Mouse (Mus musculus): ENCODE measurements at regions not wholly inside any gene's neighbourhood (a gene's known extent, or its start where the extent isn't known, plus 50 kb on each side); places are given as distances from the start of the nearest gene placed in this dataset.

DNA sequence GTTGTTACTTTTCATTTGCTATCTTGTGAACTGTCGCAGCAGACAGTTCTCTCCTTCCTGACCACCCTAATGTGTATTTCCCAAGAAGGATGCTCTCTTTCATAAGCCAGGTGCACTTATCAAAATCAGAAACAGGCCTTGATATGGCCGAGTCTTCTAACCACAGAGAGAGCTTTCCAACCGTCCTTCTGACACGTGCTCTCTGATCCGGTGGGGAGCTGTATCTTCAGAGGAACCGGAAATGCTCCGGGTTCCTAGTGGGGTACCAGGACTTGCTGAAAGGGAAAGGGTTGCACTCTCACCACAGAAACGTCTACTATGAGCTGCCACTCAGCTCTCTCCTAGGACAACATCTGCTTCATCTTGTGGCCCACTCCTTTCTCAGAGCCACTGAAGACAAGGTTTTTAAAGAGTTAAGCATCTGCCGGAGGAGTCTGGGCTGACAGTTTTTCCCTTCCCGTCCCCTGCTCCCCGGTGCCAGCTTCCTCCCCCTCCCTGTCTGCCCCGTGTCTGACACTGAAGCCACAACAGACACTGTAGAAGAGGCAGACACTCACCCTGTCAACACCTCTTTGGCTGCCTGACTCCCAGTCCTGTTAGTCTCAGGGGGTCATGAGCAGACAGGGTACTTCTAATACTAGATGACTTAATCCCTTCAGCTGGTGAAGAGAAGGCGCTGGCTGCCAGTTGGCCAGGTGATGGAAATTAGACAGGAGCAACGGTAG lies 327.0 kb upstream of the Runx1 start:
- Histone ChIP-seq H3K4me1 (ENCODE audit: control insufficient read depth in 2 of 2, insufficient read depth in 2 of 2, low read length in 2 of 2, poor library complexity in 1 of 2) (no peaks in the 10 kb centered on the region), H3K27ac (ENCODE audit: insufficient read depth, low read depth, low read length, poor library complexity, severe bottlenecking) (no peak overlapping the region), H3K9ac (ENCODE audit: insufficient read depth, low read depth, low read length, poor library complexity, severe bottlenecking) (no peak overlapping the region), H3K4me3 (ENCODE audit: insufficient read depth in 1 of 2, low read depth in 1 of 2, low read length in 2 of 2, poor library complexity in 1 of 2, severe bottlenecking in 1 of 2) (no peak overlapping the region), H3K36me3 (ENCODE audit: control insufficient read depth, insufficient read depth, low read length, poor library complexity, severe bottlenecking) (no peaks in the 10 kb centered on the region), H3K9me3 (ENCODE audit: control insufficient read depth, insufficient read depth, low read depth, low read length) (no peaks in the 10 kb centered on the region)
- DNase-seq (ENCODE audit: low read depth, low spot score): no peak
- TF ChIP-seq CHD2 (IDR thresholded peaks at IDR 0.05; ENCODE audit: low read depth, low read length) (no peak), MAFK (IDR thresholded peaks at IDR 0.05; ENCODE audit: insufficient read depth, low read depth, low read length) (no peak), ZNF384 (IDR thresholded peaks at IDR 0.05; ENCODE audit: low read depth, low read length) (no peak), ZC3H11A (IDR thresholded peaks at IDR 0.05; ENCODE audit: borderline replicate concordance, low read depth, low read length) (no peak), HCFC1 (IDR thresholded peaks at IDR 0.05; ENCODE audit: borderline replicate concordance, insufficient read depth, low read length) (no peak)
- in situ Hi-C loops (cut with MboI; ENCODE audit: low sequenced_read_pairs in 2 of 2, unreplicated experiment in 2 of 2): no loop called here

DNA sequence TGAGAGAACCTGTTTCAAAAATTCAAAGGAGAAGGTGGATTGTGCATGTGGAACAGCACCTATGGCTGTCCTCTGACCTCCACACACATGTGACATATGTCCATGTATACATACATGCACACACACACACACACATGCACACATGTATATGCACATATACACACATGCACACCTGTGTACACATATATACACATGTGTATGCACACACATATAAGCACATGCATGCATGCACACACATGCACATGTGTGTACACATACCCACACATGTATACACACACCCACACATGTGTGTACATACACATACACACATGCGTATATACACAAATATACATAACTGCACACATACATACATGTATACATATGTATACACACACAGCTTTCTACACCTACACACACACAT lies 326.1 kb upstream of the Runx1 start:
- in situ Hi-C loops (cut with MboI; ENCODE audit: low sequenced_read_pairs in 2 of 2, unreplicated experiment in 2 of 2): no loop called here
- no peak for DNase-seq (ENCODE audit: low read depth, low spot score)
- Histone ChIP-seq H3K27ac (ENCODE audit: insufficient read depth, low read depth, low read length, poor library complexity, severe bottlenecking) (no peak overlapping the region), H3K4me3 (ENCODE audit: insufficient read depth in 1 of 2, low read depth in 1 of 2, low read length in 2 of 2, poor library complexity in 1 of 2, severe bottlenecking in 1 of 2) (no peak overlapping the region), H3K9ac (ENCODE audit: insufficient read depth, low read depth, low read length, poor library complexity, severe bottlenecking) (no peak overlapping the region), H3K9me3 (ENCODE audit: control insufficient read depth, insufficient read depth, low read depth, low read length) (no peaks in the 10 kb centered on the region), H3K36me3 (ENCODE audit: control insufficient read depth, insufficient read depth, low read length, poor library complexity, severe bottlenecking) (no peaks in the 10 kb centered on the region), H3K4me1 (ENCODE audit: control insufficient read depth in 2 of 2, insufficient read depth in 2 of 2, low read length in 2 of 2, poor library complexity in 1 of 2) (no peaks in the 10 kb centered on the region)
- TF ChIP-seq ZC3H11A (IDR thresholded peaks at IDR 0.05; ENCODE audit: borderline replicate concordance, low read depth, low read length): no peak
- no peak for TF ChIP-seq ZNF384 (IDR thresholded peaks at IDR 0.05; ENCODE audit: low read depth, low read length)
- no peak for TF ChIP-seq HCFC1 (IDR thresholded peaks at IDR 0.05; ENCODE audit: borderline replicate concordance, insufficient read depth, low read length)
- TF ChIP-seq MAFK (IDR thresholded peaks at IDR 0.05; ENCODE audit: insufficient read depth, low read depth, low read length): no peak
- no peak for TF ChIP-seq CHD2 (IDR thresholded peaks at IDR 0.05; ENCODE audit: low read depth, low read length)

DNA sequence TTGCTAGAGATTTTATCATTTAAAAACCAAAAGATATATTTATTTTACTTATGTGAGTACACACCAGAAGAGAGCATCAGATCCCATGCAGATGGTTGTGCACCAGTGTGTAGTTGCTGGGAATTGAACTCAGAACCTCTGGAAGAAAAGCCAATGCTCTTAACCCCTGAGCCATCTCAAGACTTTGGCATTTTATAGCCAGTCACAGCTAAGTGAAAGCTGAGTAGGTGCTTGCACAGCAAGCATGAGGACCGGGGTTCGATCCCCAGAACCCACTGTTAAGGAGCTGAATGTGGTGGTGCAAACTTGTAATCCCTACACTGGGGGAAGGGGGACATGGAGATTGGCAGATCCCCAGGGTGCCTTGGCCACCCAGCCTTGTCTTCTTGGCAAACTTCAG lies 325.7 kb upstream of the Runx1 start:
- Histone ChIP-seq H3K27ac (ENCODE audit: insufficient read depth, low read depth, low read length, poor library complexity, severe bottlenecking) (no peak overlapping the region), H3K9ac (ENCODE audit: insufficient read depth, low read depth, low read length, poor library complexity, severe bottlenecking) (no peak overlapping the region), H3K4me1 (ENCODE audit: control insufficient read depth in 2 of 2, insufficient read depth in 2 of 2, low read length in 2 of 2, poor library complexity in 1 of 2) (no peaks in the 10 kb centered on the region), H3K9me3 (ENCODE audit: control insufficient read depth, insufficient read depth, low read depth, low read length) (no peaks in the 10 kb centered on the region), H3K36me3 (ENCODE audit: control insufficient read depth, insufficient read depth, low read length, poor library complexity, severe bottlenecking) (no peaks in the 10 kb centered on the region), H3K4me3 (ENCODE audit: insufficient read depth in 1 of 2, low read depth in 1 of 2, low read length in 2 of 2, poor library complexity in 1 of 2, severe bottlenecking in 1 of 2) (no peak overlapping the region)
- TF ChIP-seq HCFC1 (IDR thresholded peaks at IDR 0.05; ENCODE audit: borderline replicate concordance, insufficient read depth, low read length) (no peak), ZC3H11A (IDR thresholded peaks at IDR 0.05; ENCODE audit: borderline replicate concordance, low read depth, low read length) (no peak), CHD2 (IDR thresholded peaks at IDR 0.05; ENCODE audit: low read depth, low read length) (no peak), MAFK (IDR thresholded peaks at IDR 0.05; ENCODE audit: insufficient read depth, low read depth, low read length) (no peak), ZNF384 (IDR thresholded peaks at IDR 0.05; ENCODE audit: low read depth, low read length) (no peak)
- DNase-seq (ENCODE audit: low read depth, low spot score): no peak
- in situ Hi-C loops (cut with MboI; ENCODE audit: low sequenced_read_pairs in 2 of 2, unreplicated experiment in 2 of 2): no loop called here

DNA sequence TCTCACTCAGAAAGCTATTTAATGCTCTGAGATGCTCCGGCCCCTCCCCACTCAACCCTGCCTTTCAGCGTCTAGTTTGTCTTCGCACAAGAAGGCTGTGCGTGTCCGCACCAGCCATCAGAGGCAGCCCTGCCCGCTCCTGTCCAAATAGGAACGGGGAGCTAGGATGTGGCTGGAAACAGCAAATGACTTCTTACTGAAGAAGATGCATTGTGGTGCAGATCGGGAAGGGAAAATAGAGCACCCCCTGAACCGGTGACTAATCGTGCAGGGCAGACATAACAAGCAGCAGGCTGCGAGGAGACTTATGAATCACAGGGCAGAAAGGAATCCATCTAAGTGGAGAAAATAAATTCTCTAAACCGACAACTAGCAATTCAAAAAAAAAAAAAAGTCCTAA lies 324.5 kb upstream of the Runx1 start:
- DNase-seq (ENCODE audit: low read depth, low spot score): no peak
- no peak for TF ChIP-seq MAFK (IDR thresholded peaks at IDR 0.05; ENCODE audit: insufficient read depth, low read depth, low read length)
- no peak for TF ChIP-seq ZNF384 (IDR thresholded peaks at IDR 0.05; ENCODE audit: low read depth, low read length)
- no peak for TF ChIP-seq CHD2 (IDR thresholded peaks at IDR 0.05; ENCODE audit: low read depth, low read length)
- TF ChIP-seq HCFC1 (IDR thresholded peaks at IDR 0.05; ENCODE audit: borderline replicate concordance, insufficient read depth, low read length): no peak
- TF ChIP-seq ZC3H11A (IDR thresholded peaks at IDR 0.05; ENCODE audit: borderline replicate concordance, low read depth, low read length): no peak
- in situ Hi-C loops (cut with MboI; ENCODE audit: low sequenced_read_pairs in 2 of 2, unreplicated experiment in 2 of 2): no loop called here

More for the DNA sequence above, 324.5 kb upstream of the Runx1 start:
- H3K27ac ChIP-seq (ENCODE audit: insufficient read depth, low read depth, low read length, poor library complexity, severe bottlenecking): no peak overlapping the region
- H3K36me3 ChIP-seq (ENCODE audit: control insufficient read depth, insufficient read depth, low read length, poor library complexity, severe bottlenecking): no peaks in the 10 kb centered on the region
- no peak overlapping the region for H3K4me3 ChIP-seq (ENCODE audit: insufficient read depth in 1 of 2, low read depth in 1 of 2, low read length in 2 of 2, poor library complexity in 1 of 2, severe bottlenecking in 1 of 2)
- no peaks in the 10 kb centered on the region for H3K4me1 ChIP-seq (ENCODE audit: control insufficient read depth in 2 of 2, insufficient read depth in 2 of 2, low read length in 2 of 2, poor library complexity in 1 of 2)
- no peak overlapping the region for H3K9ac ChIP-seq (ENCODE audit: insufficient read depth, low read depth, low read length, poor library complexity, severe bottlenecking)
- H3K9me3 ChIP-seq (ENCODE audit: control insufficient read depth, insufficient read depth, low read depth, low read length): no peaks in the 10 kb centered on the region
